Mouse (Mus musculus): ENCODE measurements at regions not wholly inside any gene's neighbourhood (a gene's known extent, or its start where the extent isn't known, plus 50 kb on each side); places are given as distances from the start of the nearest gene placed in this dataset.

- no peak overlapping the region for H3K4me3 ChIP-seq
- H3K9me3 ChIP-seq: no peaks in the 10 kb centered on the region
- H3K4me2 ChIP-seq: no peak overlapping the region
- WGBS: 77% methylated on average over 5 of the region's 5 CpGs
- no peak for ATAC-seq (ENCODE audit: insufficient number of reproducible peaks, insufficient read depth, low FRiP score, low TSS enrichment, low read depth)
- no peaks in the 10 kb centered on the region for H3K4me1 ChIP-seq
- no peaks in the 10 kb centered on the region for H3K27me3 ChIP-seq
- no peak overlapping the region for H3K27ac ChIP-seq
- no peak overlapping the region for H3K9ac ChIP-seq
- H3K36me3 ChIP-seq: no peaks in the 10 kb centered on the region
These were observed 264.0 kb downstream of the Btg1 start for GRCm38 (mm10) chr10:96880771-96881170.

DNA sequence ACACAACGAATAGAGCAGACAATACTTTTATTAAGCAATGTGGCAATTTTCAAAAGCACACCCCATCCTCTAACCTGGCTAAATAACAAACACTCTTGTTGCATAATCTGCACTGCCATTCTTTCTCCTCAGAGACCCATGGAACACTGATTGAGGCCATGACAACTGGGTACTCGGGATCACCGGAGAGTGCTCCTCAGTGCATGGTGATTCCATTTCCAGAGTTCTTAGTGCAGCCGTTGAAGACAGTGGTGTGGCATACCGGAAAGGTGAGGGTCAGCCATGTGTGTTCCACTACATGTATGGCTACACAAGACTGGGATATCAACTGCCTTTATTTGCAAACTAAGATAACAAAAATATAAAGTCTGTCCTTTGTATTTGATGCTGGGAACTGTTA lies 264.4 kb downstream of the Btg1 start:
- WGBS: 85% methylated on average over 5 of the region's 5 CpGs

DNA sequence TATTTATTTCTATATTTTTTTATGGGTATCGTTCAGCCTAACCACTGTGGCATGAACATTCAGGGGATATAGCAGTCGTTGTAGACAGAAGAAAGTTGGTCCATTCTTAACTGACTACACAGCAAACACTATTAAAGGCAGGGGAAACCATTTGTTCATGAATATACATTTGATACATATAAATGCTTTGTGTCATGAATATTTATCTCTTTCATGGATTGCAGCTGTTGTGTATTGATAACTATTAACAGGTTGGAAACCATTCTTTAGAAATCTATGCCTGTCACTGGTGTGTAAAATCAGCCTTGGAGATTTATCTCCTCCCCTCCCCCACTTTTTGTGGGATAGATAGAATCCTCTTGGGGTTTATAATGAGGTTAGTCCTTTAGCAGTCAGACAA lies 264.9 kb downstream of the Btg1 start:
- 77% methylated on average over 2 of the region's 2 CpGs for WGBS
- Histone ChIP-seq H3K27ac (no peak overlapping the region), H3K27me3 (no peaks in the 10 kb centered on the region), H3K9me3 (no peaks in the 10 kb centered on the region), H3K4me3 (no peak overlapping the region), H3K36me3 (no peaks in the 10 kb centered on the region), H3K4me1 (no peaks in the 10 kb centered on the region), H3K9ac (no peak overlapping the region), H3K4me2 (no peak overlapping the region)
- ATAC-seq (ENCODE audit: insufficient number of reproducible peaks, insufficient read depth, low FRiP score, low TSS enrichment, low read depth): no peak

More for the DNA sequence above, 264.4 kb downstream of the Btg1 start:
- no peak overlapping the region for H3K4me3 ChIP-seq
- H3K9ac ChIP-seq: no peak overlapping the region
- H3K4me1 ChIP-seq: no peaks in the 10 kb centered on the region
- no peak overlapping the region for H3K27ac ChIP-seq
- H3K4me2 ChIP-seq: no peak overlapping the region
- no peaks in the 10 kb centered on the region for H3K9me3 ChIP-seq
- H3K36me3 ChIP-seq: no peaks in the 10 kb centered on the region
- ATAC-seq (ENCODE audit: insufficient number of reproducible peaks, insufficient read depth, low FRiP score, low TSS enrichment, low read depth): no peak
- no peaks in the 10 kb centered on the region for H3K27me3 ChIP-seq

DNA sequence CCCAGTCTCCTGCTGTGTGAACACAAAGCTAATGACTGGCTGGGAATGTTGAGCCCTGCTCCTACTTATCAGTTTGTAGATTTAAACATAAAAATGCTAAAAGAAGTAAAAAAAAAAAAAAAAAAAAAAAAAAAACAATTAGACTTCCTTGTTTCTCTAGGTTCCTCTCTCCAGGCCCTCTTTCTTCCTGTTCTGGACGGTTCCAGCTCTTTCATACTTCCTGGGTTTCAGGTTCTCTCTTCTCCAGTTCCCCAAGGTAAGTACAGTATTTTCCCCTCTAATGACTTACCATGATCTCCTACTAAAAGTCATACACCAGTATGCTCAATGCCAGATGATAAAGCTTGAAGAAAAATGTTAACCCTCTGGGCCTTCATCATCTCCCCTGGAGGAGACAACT lies 284.3 kb downstream of the Btg1 start:
- Histone ChIP-seq H3K27ac (no peak overlapping the region), H3K9ac (no peak overlapping the region), H3K9me3 (no peaks in the 10 kb centered on the region), H3K36me3 (no peaks in the 10 kb centered on the region), H3K4me2 (no peak overlapping the region), H3K27me3 (no peaks in the 10 kb centered on the region), H3K4me1 (no peaks in the 10 kb centered on the region), H3K4me3 (no peak overlapping the region)
- ATAC-seq (ENCODE audit: insufficient number of reproducible peaks, insufficient read depth, low FRiP score, low TSS enrichment, low read depth): no peak
- WGBS: 64% methylated on average over 1 of the region's 1 CpGs

GRCm38 (mm10) chr10:96905098-96905809 lies 288.4 kb downstream of the Btg1 start:
- Histone ChIP-seq H3K27ac (no peak overlapping the region), H3K9ac (no peak overlapping the region), H3K27me3 (no peaks in the 10 kb centered on the region), H3K4me3 (no peak overlapping the region), H3K4me2 (no peak overlapping the region), H3K9me3 (no peaks in the 10 kb centered on the region), H3K36me3 (no peaks in the 10 kb centered on the region), H3K4me1 (no peaks in the 10 kb centered on the region)
- 83% methylated on average over 4 of the region's 4 CpGs for WGBS
- ATAC-seq (ENCODE audit: insufficient number of reproducible peaks, insufficient read depth, low FRiP score, low TSS enrichment, low read depth): no peak

- Histone ChIP-seq H3K27ac (no peak overlapping the region), H3K4me1 (no peaks in the 10 kb centered on the region), H3K27me3 (no peaks in the 10 kb centered on the region), H3K36me3 (no peaks in the 10 kb centered on the region), H3K9ac (no peak overlapping the region), H3K4me2 (no peak overlapping the region), H3K4me3 (no peak overlapping the region), H3K9me3 (peaks cover 10% of the 10 kb centered on the region)
- ATAC-seq (ENCODE audit: insufficient number of reproducible peaks, insufficient read depth, low FRiP score, low TSS enrichment, low read depth): no peak
- 88% methylated on average over 1 of the region's 1 CpGs for WGBS
These were observed 293.0 kb downstream of the Btg1 start for GRCm38 (mm10) chr10:96909661-96910315.

- H3K27me3 ChIP-seq: no peaks in the 10 kb centered on the region
- peaks cover 6% of the 10 kb centered on the region; the same call in 1 of the 2 replicates for H3K4me1 ChIP-seq
- ATAC-seq (ENCODE audit: insufficient number of reproducible peaks, insufficient read depth, low FRiP score, low TSS enrichment, low read depth): no peak
- H3K36me3 ChIP-seq: no peaks in the 10 kb centered on the region
- H3K4me2 ChIP-seq: no peak overlapping the region
- H3K4me3 ChIP-seq: no peak overlapping the region
- H3K9ac ChIP-seq: no peak overlapping the region
- H3K9me3 ChIP-seq: peaks cover 27% of the 10 kb centered on the region
- H3K27ac ChIP-seq: no peak overlapping the region
- WGBS: 73% methylated on average over 1 of the region's 1 CpGs
These were observed 304.4 kb downstream of the Btg1 start for GRCm38 (mm10) chr10:96921181-96921580.

DNA sequence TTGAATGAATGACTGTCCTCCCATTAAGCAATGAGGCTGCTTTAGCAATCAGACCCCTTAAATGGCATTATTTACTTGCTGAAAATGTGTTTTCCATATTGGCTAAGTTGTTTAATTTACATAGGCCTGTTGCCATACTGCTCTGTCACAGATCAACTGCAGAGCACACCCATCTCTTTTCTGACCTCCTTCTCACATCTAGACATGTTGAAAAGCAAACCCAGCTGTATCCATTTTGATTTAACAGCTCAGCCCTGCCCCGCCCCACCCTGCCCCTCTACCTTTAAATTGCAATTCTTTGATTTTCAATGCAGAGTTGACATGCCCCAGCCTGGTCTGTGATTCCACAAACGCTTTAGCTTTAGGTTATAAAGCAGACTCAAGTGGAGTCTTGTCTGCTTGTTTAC lies 307.5 kb downstream of the Btg1 start:
- Histone ChIP-seq H3K4me1 (peaks cover 6% of the 10 kb centered on the region; the same call in 1 of the 2 replicates), H3K4me3 (no peak overlapping the region), H3K9ac (no peak overlapping the region), H3K4me2 (no peak overlapping the region), H3K9me3 (peaks cover 7% of the 10 kb centered on the region), H3K27ac (no peak overlapping the region; the same call in 1 of the 2 replicates), H3K27me3 (no peaks in the 10 kb centered on the region), H3K36me3 (no peaks in the 10 kb centered on the region)
- 59% methylated on average over 2 of the region's 2 CpGs for WGBS
- ATAC-seq (ENCODE audit: insufficient number of reproducible peaks, insufficient read depth, low FRiP score, low TSS enrichment, low read depth): no peak

- H3K36me3 ChIP-seq: no peaks in the 10 kb centered on the region
- no peak overlapping the region for H3K4me2 ChIP-seq
- H3K9ac ChIP-seq: no peak overlapping the region
- no peak overlapping the region for H3K4me3 ChIP-seq
- WGBS: 74% methylated on average over 4 of the region's 4 CpGs
- no peak overlapping the region; the same call in 1 of the 2 replicates for H3K27ac ChIP-seq
- H3K4me1 ChIP-seq: peaks cover 6% of the 10 kb centered on the region; the same call in 1 of the 2 replicates
- no peaks in the 10 kb centered on the region for H3K27me3 ChIP-seq
- no peak for ATAC-seq (ENCODE audit: insufficient number of reproducible peaks, insufficient read depth, low FRiP score, low TSS enrichment, low read depth)
- peaks cover 3% of the 10 kb centered on the region; the same call in 1 of the 2 replicates for H3K9me3 ChIP-seq
These were observed 307.9 kb downstream of the Btg1 start for GRCm38 (mm10) chr10:96924722-96925121.

GRCm38 (mm10) chr10:96925771-96926170 lies 309.0 kb downstream of the Btg1 start:
- no peaks in the 10 kb centered on the region for H3K27me3 ChIP-seq
- WGBS: 94% methylated on average over 2 of the region's 2 CpGs
- no peak overlapping the region for H3K9ac ChIP-seq
- H3K36me3 ChIP-seq: no peaks in the 10 kb centered on the region
- no peak overlapping the region for H3K27ac ChIP-seq
- no peaks in the 10 kb centered on the region for H3K9me3 ChIP-seq
- no peak overlapping the region for H3K4me2 ChIP-seq
- H3K4me3 ChIP-seq: no peak overlapping the region
- peaks cover 6% of the 10 kb centered on the region; the same call in 1 of the 2 replicates for H3K4me1 ChIP-seq
- no peak for ATAC-seq (ENCODE audit: insufficient number of reproducible peaks, insufficient read depth, low FRiP score, low TSS enrichment, low read depth)

GRCm38 (mm10) chr10:96934661-96935060 lies 317.9 kb downstream of the Btg1 start:
- H3K4me2 ChIP-seq: no peak overlapping the region
- no peak for ATAC-seq (ENCODE audit: insufficient number of reproducible peaks, insufficient read depth, low FRiP score, low TSS enrichment, low read depth)
- H3K27me3 ChIP-seq: no peaks in the 10 kb centered on the region
- WGBS: 65% methylated on average over 4 of the region's 4 CpGs
- H3K9me3 ChIP-seq: no peaks in the 10 kb centered on the region
- H3K4me1 ChIP-seq: no peaks in the 10 kb centered on the region
- no peak overlapping the region for H3K9ac ChIP-seq
- no peak overlapping the region for H3K27ac ChIP-seq
- no peaks in the 10 kb centered on the region for H3K36me3 ChIP-seq
- no peak overlapping the region for H3K4me3 ChIP-seq

DNA sequence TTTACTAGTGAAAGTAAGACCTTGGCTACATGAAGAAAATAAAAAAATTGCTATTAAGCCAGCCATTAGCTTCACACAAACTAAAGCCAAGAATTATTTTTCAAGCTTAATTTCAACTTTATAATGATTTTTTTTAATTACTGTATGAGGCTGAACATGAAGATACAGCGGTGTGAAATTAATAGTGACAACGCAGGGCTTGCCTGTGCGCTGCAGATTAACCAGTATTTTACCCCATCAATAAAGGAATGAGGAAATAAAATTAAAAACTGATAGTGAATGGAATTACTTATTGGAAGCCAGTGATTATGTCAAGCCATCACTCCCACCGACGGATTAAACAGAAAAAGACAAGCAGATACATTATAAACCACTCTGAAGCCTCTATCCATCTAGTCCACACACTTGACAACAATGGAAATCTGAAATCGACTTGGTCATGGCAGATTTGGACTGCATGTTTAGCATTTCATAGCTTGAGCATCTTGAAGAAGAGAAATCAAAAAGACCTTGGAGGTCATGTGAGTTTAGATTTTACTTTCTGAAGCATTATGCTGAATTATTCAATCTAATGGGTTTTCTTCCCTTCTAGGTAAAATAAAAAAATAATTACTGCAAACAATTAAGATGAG lies 324.2 kb downstream of the Btg1 start:
- H3K36me3 ChIP-seq: no peaks in the 10 kb centered on the region
- no peaks in the 10 kb centered on the region for H3K9me3 ChIP-seq
- H3K9ac ChIP-seq: no peak overlapping the region
- H3K4me2 ChIP-seq: no peak overlapping the region
- H3K4me1 ChIP-seq: no peaks in the 10 kb centered on the region
- no peak overlapping the region for H3K4me3 ChIP-seq
- no peaks in the 10 kb centered on the region for H3K27me3 ChIP-seq
- H3K27ac ChIP-seq: no peak overlapping the region
- ATAC-seq (ENCODE audit: insufficient number of reproducible peaks, insufficient read depth, low FRiP score, low TSS enrichment, low read depth): no peak
- WGBS: 84% methylated on average over 6 of the region's 6 CpGs

Measured in embryonic facial prominence, embryonic 13.5 days (tissue).